Comparison of ENCODE assay signal across 15 mouse cellular contexts in the genomic region with DNA sequence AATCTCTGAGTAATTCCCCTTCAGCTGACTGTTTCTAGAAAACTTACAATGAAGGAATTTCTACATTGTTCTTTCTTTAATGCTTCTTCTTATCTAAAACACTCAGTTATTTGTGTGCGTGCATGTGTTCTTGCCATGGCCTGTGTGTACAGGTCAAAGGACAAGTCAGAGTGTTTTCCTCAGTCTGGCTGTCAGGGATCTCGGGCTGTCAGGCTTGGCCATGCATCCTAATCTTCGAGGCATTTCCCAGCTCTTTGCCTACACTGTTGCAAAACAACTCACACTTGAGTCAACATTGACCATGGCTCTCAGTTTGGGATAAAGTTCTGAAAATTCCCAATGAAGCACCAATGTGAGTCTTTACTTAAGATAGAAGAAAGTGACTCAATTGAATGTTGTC.
"Had no signal": no experiment of that assay in that cellular context is flagged by ENCODE, and none has a peak within 500 bp of the region (broad histone marks: within the 10 kb centered on the region; RNA-seq: fewer than 3 reads in every experiment).

No protein-coding gene starts in this region.

- H3K4me1 ChIP-seq: kidney, embryonic 15.5 days had no signal

- H3K27ac ChIP-seq: hindbrain, postnatal 0 days; kidney, embryonic 15.5 days; limb, embryonic 12.5 days; limb, embryonic 15.5 days; liver, embryonic 14.5 days had no signal

- H3K9me3 ChIP-seq: kidney, embryonic 15.5 days; limb, embryonic 12.5 days; limb, embryonic 15.5 days had no signal

- H3K9ac ChIP-seq: kidney, embryonic 15.5 days; limb, embryonic 12.5 days; limb, embryonic 15.5 days; liver, embryonic 14.5 days; liver, postnatal 0 days had no signal

- H3K27me3 ChIP-seq: kidney, embryonic 15.5 days; limb, embryonic 12.5 days; limb, embryonic 15.5 days had no signal

- H3K4me2 ChIP-seq: kidney, embryonic 15.5 days; limb, embryonic 12.5 days; limb, embryonic 15.5 days; liver, embryonic 11.5 days; midbrain, embryonic 11.5 days had no signal

- H3K36me3 ChIP-seq: kidney, embryonic 15.5 days; limb, embryonic 12.5 days; limb, embryonic 15.5 days had no signal

- H3K4me3 ChIP-seq: kidney, embryonic 15.5 days; limb, embryonic 12.5 days; limb, embryonic 15.5 days had no signal

- DNase-seq: kidney, adult 2 months; kidney, postnatal 36 days; left cerebral cortex, postnatal 4 days; liver, postnatal 0 days; midbrain, embryonic 14.5 days; thymus, postnatal 25 days had no signal

- ATAC-seq: hindbrain, postnatal 0 days; inflammation-experienced regulatory T-cells, adult 6 months; intestine, postnatal 0 days; liver, postnatal 0 days had no signal
